ENCODE assay signal across 8 mouse cellular contexts in the genomic region with DNA sequence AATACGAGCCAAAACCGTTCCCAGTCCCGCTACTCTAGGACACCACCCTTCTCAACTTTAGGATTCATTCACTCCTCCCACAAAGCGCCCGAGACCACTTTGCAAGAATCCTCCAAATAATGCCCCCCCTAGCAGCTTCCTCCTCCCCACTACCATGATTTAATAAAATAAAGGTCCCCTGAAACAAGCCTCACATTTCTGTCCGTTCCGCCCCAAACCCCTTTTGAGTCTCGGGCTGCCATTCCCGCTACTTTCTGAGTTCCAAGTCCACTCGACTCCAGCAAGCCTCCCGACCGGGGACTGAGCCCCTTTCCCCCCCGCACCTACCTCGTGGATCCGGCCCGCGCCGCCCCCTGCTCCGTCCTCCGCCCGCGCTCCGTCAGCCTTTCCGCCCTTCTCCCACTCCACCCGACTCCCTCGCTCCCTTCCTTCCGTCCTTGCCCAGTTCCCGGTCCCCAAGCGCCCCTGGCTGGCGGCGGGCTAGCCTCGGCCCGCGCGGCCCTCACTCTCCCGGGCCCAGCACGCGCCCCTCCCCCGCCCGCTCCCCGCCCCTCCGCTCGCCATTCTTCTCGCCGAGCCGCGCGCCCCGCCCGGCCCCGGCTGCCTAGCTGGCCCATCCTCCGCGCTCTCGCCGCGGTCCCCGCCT. TPM values are rescaled to one million over a fixed set of nuclear protein-coding genes. Genes with fewer than 3 reads are reported as not detected.
DNase-seq lines count a peak whose midpoint lies in the region; ATAC-seq and TF ChIP-seq lines count a peak whose summit lies in the region.

No protein-coding gene starts in this region.

- H3K9me3 ChIP-seq in E14TG2a.4 (ENCODE audit: low read length) = no peaks in the 10 kb centered on the region
- no peaks in the 10 kb centered on the region for H3K9me3 ChIP-seq in liver, embryonic 16.5 days (replicated peaks; ENCODE audit: control insufficient read depth, low read length)
- H3K9me3 ChIP-seq in neural tube, embryonic 13.5 days = no peaks in the 10 kb centered on the region

- H3K79me2 ChIP-seq in heart, adult 2 months (replicated peaks; ENCODE audit: control insufficient read depth, insufficient read depth, low read length) = peaks cover 7% of the 10 kb centered on the region

- no peak for DNase-seq in heart, adult 2 months
- DNase-seq in heart, adult 11 months = no peak
- DNase-seq in urinary bladder, adult 2 months (ENCODE audit: low spot score) = no peak

- 1% methylated on average over 50 of the region's 57 CpGs for WGBS in heart, adult 2 months
- WGBS in liver, embryonic 16.5 days (ENCODE audit: insufficient replicate concordance) = under 1% methylated on average over 46 of the region's 57 CpGs
- WGBS in neural tube, embryonic 13.5 days = 1% methylated on average over 49 of the region's 57 CpGs

- peak; percentile 57 for ATAC-seq in common myeloid progenitor, adult 5-6 weeks (replicated peaks; ENCODE audit: low read depth, poor library complexity, severe bottlenecking)
- peak; percentile 19 to 61; a peak in 3 of 4 replicates for ATAC-seq in hematopoietic stem cell, adult 5-6 weeks (replicated peaks in 1 of 2; ENCODE audit: insufficient read depth in 1 of 2, low FRiP score in 2 of 2, low TSS enrichment in 1 of 2, low read depth in 1 of 2, poor library complexity in 2 of 2, severe bottlenecking in 2 of 2)
- ATAC-seq in liver, embryonic 16.5 days (ENCODE audit: low read depth) = peak; percentile 79
- peak; percentile 88 for ATAC-seq in neural tube, embryonic 13.5 days (ENCODE audit: low read depth)

- H3K9ac ChIP-seq in heart, adult 2 months (ENCODE audit: low read depth, low read length) = peak overlapping the region; percentile 97
- H3K9ac ChIP-seq in liver, embryonic 16.5 days (ENCODE audit: low read depth, low read length) = peak overlapping the region; percentile 91
- H3K9ac ChIP-seq in neural tube, embryonic 13.5 days = peak overlapping the region; percentile 96

- H3K27ac ChIP-seq in heart, adult 2 months = peak overlapping the region; percentile 91
- H3K27ac ChIP-seq in liver, embryonic 16.5 days (ENCODE audit: low read length) = peak overlapping the region; percentile 86
- peak overlapping the region; percentile 96 for H3K27ac ChIP-seq in neural tube, embryonic 13.5 days (replicated peaks)

- H3K36me3 ChIP-seq in heart, adult 2 months (ENCODE audit: control insufficient read depth, insufficient read depth, low read length) = peaks cover 9% of the 10 kb centered on the region
- H3K36me3 ChIP-seq in E14TG2a.4 (ENCODE audit: insufficient read depth, low read length) = peaks cover 59% of the 10 kb centered on the region
- H3K36me3 ChIP-seq in liver, embryonic 16.5 days (ENCODE audit: control insufficient read depth, insufficient read depth) = peaks cover 7% of the 10 kb centered on the region
- peaks cover 25% of the 10 kb centered on the region for H3K36me3 ChIP-seq in neural tube, embryonic 13.5 days

- TF ChIP-seq CTCF in heart, adult 2 months (IDR thresholded peaks at IDR 0.05) = no peak
- TF ChIP-seq CTCF in E14TG2a.4 (conservative IDR thresholded peaks at IDR 0.05; ENCODE audit: low read length) = no peak

- TF ChIP-seq EP300 in heart, adult 2 months (IDR thresholded peaks at IDR 0.05; ENCODE audit: insufficient read depth, low read depth, low read length) = no peak

- peak overlapping the region; percentile 92 for H3K4me3 ChIP-seq in heart, adult 2 months
- H3K4me3 ChIP-seq in E14TG2a.4 (replicated peaks; ENCODE audit: low read length) = peak overlapping the region; percentile 98
- H3K4me3 ChIP-seq in liver, embryonic 16.5 days (ENCODE audit: low read depth, low read length) = peak overlapping the region; percentile 80
- peak overlapping the region; percentile 95 for H3K4me3 ChIP-seq in neural tube, embryonic 13.5 days

- no peak for TF ChIP-seq POLR2A in heart, adult 2 months (IDR thresholded peaks at IDR 0.05; ENCODE audit: insufficient read depth, low read depth, low read length)

- intact Hi-C loops in heart, adult 2 months (cut with DNase I) = no loop called here

- H3K27me3 ChIP-seq in heart, adult 2 months (ENCODE audit: control insufficient read depth, insufficient read depth, low read length) = no peaks in the 10 kb centered on the region
- no peaks in the 10 kb centered on the region for H3K27me3 ChIP-seq in E14TG2a.4 (ENCODE audit: insufficient read depth, low read length)
- H3K27me3 ChIP-seq in liver, embryonic 16.5 days (ENCODE audit: control insufficient read depth, insufficient read depth, low read depth, low read length) = no peaks in the 10 kb centered on the region
- H3K27me3 ChIP-seq in neural tube, embryonic 13.5 days = no peaks in the 10 kb centered on the region

- H3K4me1 ChIP-seq in heart, adult 2 months (ENCODE audit: control insufficient read depth, insufficient read depth, low read length) = peaks cover 6% of the 10 kb centered on the region
- H3K4me1 ChIP-seq in E14TG2a.4 (replicated peaks; ENCODE audit: low read depth, low read length) = peaks cover 65% of the 10 kb centered on the region
- peaks cover 15% of the 10 kb centered on the region for H3K4me1 ChIP-seq in liver, embryonic 16.5 days (ENCODE audit: control insufficient read depth, low read depth, low read length)
- H3K4me1 ChIP-seq in neural tube, embryonic 13.5 days (replicated peaks) = peaks cover 34% of the 10 kb centered on the region

- H3K4me2 ChIP-seq in liver, embryonic 16.5 days (ENCODE audit: low read depth, low read length) = peak overlapping the region; percentile 90
- H3K4me2 ChIP-seq in neural tube, embryonic 13.5 days = peak overlapping the region; percentile 86

RNA-seq across cellular contexts. Expression of a gene that starts 0.5 kb away (rescaled TPM):
- total RNA-seq in heart, adult 2 months (2021) = 10 to 100 TPM; 21.3 to 22.3 TPM
- 17.8 and 25.2 TPM in 2 replicates for polyA plus RNA-seq in heart, adult 2 months (2012; rRNA removed)
- total RNA-seq in common myeloid progenitor, adult 5-6 weeks (2017) = 50.2 and 57.4 TPM in 2 replicates
- total RNA-seq in hematopoietic stem cell, adult 5-6 weeks (2017) = 30.8 and 37.9 TPM in 2 replicates
- 26.1 and 27.7 TPM in 2 replicates for polyA plus RNA-seq in liver, embryonic 16.5 days (2015; fragmentation: Nextera tagmentation; extraction: Ambion mirVana)
- polyA plus RNA-seq in neural tube, embryonic 13.5 days (2015; fragmentation: Nextera tagmentation; extraction: Ambion mirVana) = 42.2 and 46.9 TPM in 2 replicates
- 24.7 and 30.2 TPM in 2 replicates for polyA plus RNA-seq in urinary bladder, adult 2 months (2012; rRNA removed)

RNA-seq across cellular contexts. Expression of a gene that starts 22.9 kb away (rescaled TPM):
- under 1 TPM; 0.66 to 0.70 TPM for total RNA-seq in heart, adult 2 months (2021)
- polyA plus RNA-seq in heart, adult 2 months (2012; rRNA removed) = 1.1 and 3.7 TPM in 2 replicates
- 1.4 and 2.5 TPM in 2 replicates for total RNA-seq in common myeloid progenitor, adult 5-6 weeks (2017)
- not detected in 2 replicates for total RNA-seq in hematopoietic stem cell, adult 5-6 weeks (2017)
- 0.02 and 0.04 TPM in 2 replicates for polyA plus RNA-seq in liver, embryonic 16.5 days (2015; fragmentation: Nextera tagmentation; extraction: Ambion mirVana)
- 0.47 and 0.74 TPM in 2 replicates for polyA plus RNA-seq in neural tube, embryonic 13.5 days (2015; fragmentation: Nextera tagmentation; extraction: Ambion mirVana)
- polyA plus RNA-seq in urinary bladder, adult 2 months (2012; rRNA removed) = 3.1 TPM in 2 replicates

RNA-seq across cellular contexts. Expression of a gene that starts 42.6 kb away (rescaled TPM):
- 10 to 100 TPM; 10.0 to 10.7 TPM for total RNA-seq in heart, adult 2 months (2021)
- polyA plus RNA-seq in heart, adult 2 months (2012; rRNA removed) = 4.5 and 8.8 TPM in 2 replicates
- total RNA-seq in common myeloid progenitor, adult 5-6 weeks (2017) = 1.9 and 4.1 TPM in 2 replicates
- total RNA-seq in hematopoietic stem cell, adult 5-6 weeks (2017) = 4.0 and 8.5 TPM in 2 replicates
- polyA plus RNA-seq in liver, embryonic 16.5 days (2015; fragmentation: Nextera tagmentation; extraction: Ambion mirVana) = 1.0 and 1.3 TPM in 2 replicates
- 7.1 and 8.0 TPM in 2 replicates for polyA plus RNA-seq in neural tube, embryonic 13.5 days (2015; fragmentation: Nextera tagmentation; extraction: Ambion mirVana)
- polyA plus RNA-seq in urinary bladder, adult 2 months (2012; rRNA removed) = 26.8 and 28.9 TPM in 2 replicates
